1 mouse cellular context compared by ENCODE assay signal in the genomic region with DNA sequence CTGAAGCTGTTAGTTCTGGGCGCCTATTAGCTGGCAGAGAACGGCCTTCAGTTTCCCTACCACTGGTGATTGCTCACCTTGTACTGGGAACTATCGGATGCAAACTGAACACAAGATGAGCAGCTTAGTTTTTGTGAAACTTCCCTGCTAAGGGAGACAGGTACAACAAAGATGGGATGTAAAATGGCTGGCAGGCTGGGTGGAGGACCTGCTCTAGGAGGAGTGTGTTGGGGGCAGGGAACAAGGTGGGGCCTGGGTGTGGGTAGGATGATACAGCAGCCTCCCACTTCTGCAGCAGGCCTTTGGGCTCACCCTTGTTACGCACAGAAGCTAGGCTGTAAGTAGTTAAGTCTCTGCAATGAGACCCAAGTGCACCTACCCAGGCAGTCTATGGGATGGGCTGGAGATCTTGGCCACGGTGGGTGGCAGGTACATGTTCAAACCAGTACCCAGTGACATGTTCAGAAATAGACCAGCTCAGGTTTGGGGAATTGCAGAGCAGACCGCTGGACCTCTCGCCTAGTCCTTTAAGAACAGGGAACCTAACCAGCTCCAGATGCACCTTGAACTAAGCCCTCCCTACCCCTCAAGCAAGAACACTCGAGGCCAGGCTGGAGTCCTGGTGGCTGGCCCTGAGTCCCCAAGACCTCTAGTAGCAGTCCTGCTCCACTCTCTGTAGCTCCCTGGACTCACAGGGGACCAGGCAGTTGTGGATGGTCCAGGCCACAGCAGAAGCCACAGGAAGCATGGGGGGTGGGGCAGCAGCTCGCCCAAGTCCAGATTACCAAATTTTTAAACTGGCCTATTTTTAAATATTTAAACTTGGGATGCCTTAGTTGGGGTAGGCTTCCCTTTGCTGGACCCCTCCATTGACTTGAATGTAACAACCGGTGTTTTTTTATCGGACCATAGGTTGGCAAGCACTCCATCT.
TF ChIP-seq lines count a peak whose summit lies in the region.

No protein-coding gene starts in this region.

TF ChIP-seq in CH12.LX, 34 proteins besides CTCF, POLR2A, EP300 and RAD21:
- TF ChIP-seq TBP (conservative IDR thresholded peaks at IDR 0.05; ENCODE audit: low read depth, low read length) (no peak), NRF1 (IDR thresholded peaks at IDR 0.05; ENCODE audit: low read depth, low read length) (no peak), POLR2AphosphoS2 (IDR thresholded peaks at IDR 0.05; ENCODE audit: low read depth, low read length) (peak; percentile 98; the same call in 1 of the 2 replicates), TCF12 (IDR thresholded peaks at IDR 0.05; ENCODE audit: low read depth, low read length) (no peak), ETS1 (conservative IDR thresholded peaks at IDR 0.05; ENCODE audit: low read depth, low read length) (no peak), ZKSCAN1 (IDR thresholded peaks at IDR 0.05; ENCODE audit: borderline replicate concordance, low read depth, low read length) (no peak), MAFK (IDR thresholded peaks at IDR 0.05; ENCODE audit: insufficient replicate concordance, low read length) (no peak), JUND (conservative IDR thresholded peaks at IDR 0.05; ENCODE audit: low read depth, low read length) (no peak), ELF1 (IDR thresholded peaks at IDR 0.05; ENCODE audit: low read depth, low read length) (0 out of 2 replicates have a peak, but pooled peaks have one; percentile 6), JUN (IDR thresholded peaks at IDR 0.05; ENCODE audit: insufficient read depth, low read depth, low read length) (no peak), NELFE (IDR thresholded peaks at IDR 0.05; ENCODE audit: low read depth, low read length) (peak; percentile 61; the same call in 1 of the 2 replicates), CHD2 (IDR thresholded peaks at IDR 0.05; ENCODE audit: low read length) (peak; percentile 62), MEF2A (IDR thresholded peaks at IDR 0.05; ENCODE audit: borderline replicate concordance, low read depth, low read length) (no peak), ZMIZ1 (IDR thresholded peaks at IDR 0.05; ENCODE audit: low read depth, low read length) (no peak; the same call in none of the 2 replicates), CHD1 (IDR thresholded peaks at IDR 0.05; ENCODE audit: low read depth, low read length) (no peak), GABPA (IDR thresholded peaks at IDR 0.05; ENCODE audit: insufficient replicate concordance, low read depth, low read length) (no peak), SIN3A (IDR thresholded peaks at IDR 0.05; ENCODE audit: low read length) (no peak), MYC (IDR thresholded peaks at IDR 0.05; ENCODE audit: low read depth, low read length) (no peak), MXI1 (IDR thresholded peaks at IDR 0.05; ENCODE audit: low read depth, low read length) (no peak), E2F4 (IDR thresholded peaks at IDR 0.05; ENCODE audit: insufficient replicate concordance, low read depth, low read length) (no peak), SMC3 (IDR thresholded peaks at IDR 0.05; ENCODE audit: low read depth, low read length) (no peak), HCFC1 (IDR thresholded peaks at IDR 0.05; ENCODE audit: low read depth, low read length) (0 out of 2 replicates have a peak, but pooled peaks have one; percentile 8), PAX5 (IDR thresholded peaks at IDR 0.05; ENCODE audit: low read length) (no peak)
